Comparison of ENCODE assay signal across 9 mouse cellular contexts in genomic region chr8:10953346-10954053, GRCm38 (mm10). TPM values are rescaled to one million over a fixed set of nuclear protein-coding genes. Genes with fewer than 3 reads are reported as not detected.
A peak's percentile ranks its signal among the peaks of the same experiment; 100 is the strongest.
DNase-seq lines count a peak whose midpoint lies in the region; ATAC-seq lines count a peak whose summit lies in the region.
"Had no signal": no experiment of that assay in that cellular context is flagged by ENCODE, and none has a peak within 500 bp of the region (broad histone marks: within the 10 kb centered on the region; RNA-seq: fewer than 3 reads in every experiment).

No protein-coding gene starts in this region.

- no peak overlapping the region for H3K27ac ChIP-seq in hindbrain, embryonic 13.5 days
- H3K27ac ChIP-seq in midbrain, embryonic 10.5 days (replicated peaks): peak overlapping the region; percentile 73
- H3K27ac ChIP-seq: limb, embryonic 15.5 days had no signal

- H3K27me3 ChIP-seq in hindbrain, embryonic 13.5 days: 0 out of 2 replicates have a peak, but pooled peaks cover 3% of the 10 kb centered on the region
- peaks cover 31% of the 10 kb centered on the region for H3K27me3 ChIP-seq in midbrain, embryonic 10.5 days (ENCODE audit: low read depth, poor library complexity, severe bottlenecking)
- H3K27me3 ChIP-seq: limb, embryonic 15.5 days had no signal

- DNase-seq in MN1 (ENCODE audit: low spot score): peak; percentile 88
- DNase-seq in adrenal gland, postnatal 25 days: peak; percentile 74
- DNase-seq in gastrocnemius, adult 18-20 months (ENCODE audit: low spot score): peak; percentile 70
- DNase-seq in layer of hippocampus, postnatal 10 days (ENCODE audit: low spot score in 2 of 2): peak; percentile 60 to 68
- DNase-seq in midbrain, embryonic 10.5 days (ENCODE audit: low spot score): no peak
- peak; percentile 27 for DNase-seq in telencephalon, adult 2 months (ENCODE audit: low read depth, low spot score)
- DNase-seq in thymus, postnatal 10 days (ENCODE audit: low spot score in 2 of 2): no peak

- 20% methylated on average over 11 of the region's 11 CpGs for WGBS in hindbrain, embryonic 13.5 days
- WGBS in midbrain, embryonic 10.5 days: 40% methylated on average over 11 of the region's 11 CpGs

- no peaks in the 10 kb centered on the region for H3K9me3 ChIP-seq in hindbrain, embryonic 13.5 days
- no peaks in the 10 kb centered on the region for H3K9me3 ChIP-seq in midbrain, embryonic 10.5 days (replicated peaks)
- H3K9me3 ChIP-seq: limb, embryonic 15.5 days had no signal

- H3K4me1 ChIP-seq in hindbrain, embryonic 13.5 days (replicated peaks): peaks cover 35% of the 10 kb centered on the region
- peaks cover 55% of the 10 kb centered on the region for H3K4me1 ChIP-seq in midbrain, embryonic 10.5 days

- no peak overlapping the region for H3K4me3 ChIP-seq in hindbrain, embryonic 13.5 days
- H3K4me3 ChIP-seq in midbrain, embryonic 10.5 days: no peak overlapping the region
- H3K4me3 ChIP-seq: limb, embryonic 15.5 days had no signal

- H3K9ac ChIP-seq in hindbrain, embryonic 13.5 days: no peak overlapping the region
- H3K9ac ChIP-seq: limb, embryonic 15.5 days had no signal

- peak; percentile 45 for ATAC-seq in hindbrain, embryonic 13.5 days (ENCODE audit: low FRiP score)

- H3K4me2 ChIP-seq in hindbrain, embryonic 13.5 days: no peak overlapping the region
- H3K4me2 ChIP-seq: limb, embryonic 15.5 days had no signal

- no peaks in the 10 kb centered on the region for H3K36me3 ChIP-seq in hindbrain, embryonic 13.5 days
- no peaks in the 10 kb centered on the region for H3K36me3 ChIP-seq in midbrain, embryonic 10.5 days
- H3K36me3 ChIP-seq: limb, embryonic 15.5 days had no signal

RNA-seq across cellular contexts. Expression of gene Irs2, which starts 54.8 kb away (rescaled TPM):
- 22.1 and 23.0 TPM in 2 replicates for total RNA-seq in adrenal gland, postnatal 25 days (2021)
- total RNA-seq in gastrocnemius, adult 18-20 months (2021): 10 to 100 TPM; 17.4 to 73.1 TPM
- polyA plus RNA-seq in hindbrain, embryonic 13.5 days (2015; fragmentation: Nextera tagmentation; extraction: Ambion mirVana): 4.5 and 4.6 TPM in 2 replicates
- total RNA-seq in layer of hippocampus, postnatal 10 days (2021): 10 to 100 TPM; 44.9 to 54.0 TPM
- 5.6 and 5.9 TPM in 2 replicates for polyA plus RNA-seq in midbrain, embryonic 10.5 days (2016; fragmentation: Nextera tagmentation; extraction: Ambion mirVana)

Comparison
In these comparisons a context has a peak if more than half of its experiments do, and no peak if none do; other contexts are left out.
1. DNase-seq: peak in MN1 (single experiment), adrenal gland, postnatal 25 days (single experiment), gastrocnemius, adult 18-20 months (single experiment), layer of hippocampus, postnatal 10 days (2 of 2) and telencephalon, adult 2 months (single experiment); none in midbrain, embryonic 10.5 days (single experiment) and thymus, postnatal 10 days (0 of 2).